Mouse (Mus musculus) neural tube, embryonic 10.5 days (tissue): Measurements from ENCODE around the gene Gpr137b.
"Not testable (repeated sequence)": the region's sequence is repeated elsewhere in the genome, so short reads cannot be mapped to it uniquely, and the experiment has no call there.

Experiments used
- DNase-seq: peaks from one replicate; pipeline ENCODE4 v3.0.0-alpha.2; 2017; ENCODE audit warnings: low spot score; ENCODE audit errors: extremely low spot score

Gene Gpr137b

GRCm38 (mm10) chr13:13366371-13366770, 27.4 kb downstream of the Gpr137b start:
- not testable (repeated sequence) for DNase-seq

GRCm38 (mm10) chr13:13363536-13363935, 30.3 kb downstream of the Gpr137b start:
- not testable (repeated sequence) for DNase-seq

GRCm38 (mm10) chr13:13362261-13362660, 31.6 kb downstream of the Gpr137b start:
- not testable (repeated sequence) for DNase-seq

GRCm38 (mm10) chr13:13360045-13360444, 33.8 kb downstream of the Gpr137b start:
- DNase-seq: not testable (repeated sequence)

- not testable (repeated sequence) for DNase-seq
Measured at GRCm38 (mm10) chr13:13358602-13359001, 35.2 kb downstream of the Gpr137b start.

- DNase-seq: not testable (repeated sequence)
Measured at GRCm38 (mm10) chr13:13358097-13358496, 35.7 kb downstream of the Gpr137b start.

GRCm38 (mm10) chr13:13352113-13352512, 41.7 kb downstream of the Gpr137b start:
- DNase-seq: not testable (repeated sequence)

- DNase-seq: not testable (repeated sequence)
Measured at GRCm38 (mm10) chr13:13350681-13351080, 43.1 kb downstream of the Gpr137b start.

GRCm38 (mm10) chr13:13349288-13349687, 44.5 kb downstream of the Gpr137b start:
- DNase-seq: peak; percentile 24

GRCm38 (mm10) chr13:13347634-13348412, 46.0 kb downstream of the Gpr137b start:
- DNase-seq: not testable (repeated sequence)

- not testable (repeated sequence) for DNase-seq
Measured at GRCm38 (mm10) chr13:13337361-13337760, 56.5 kb downstream of the Gpr137b start.

- peak; percentile 63 for DNase-seq
Measured at GRCm38 (mm10) chr13:13328876-13329275, 64.9 kb downstream of the Gpr137b start.
